Mouse (Mus musculus) heart, adult 2 months (tissue): ENCODE results near the gene Pkib.

ENCODE experiments used
- CTCF ChIP-seq: fragments of 200-600 bp; IDR thresholded peaks from 2 replicates; pipeline ENCODE4 v1.8.1; 2022; ENCODE audit warnings: antibody characterized with exemption, mild to moderate bottlenecking, moderate library complexity
- EP300 ChIP-seq: fragments of 200-500 bp; IDR thresholded peaks from 2 replicates; pipeline ENCODE4 v1.6.1; 2011; ENCODE audit warnings: low read depth, low read length, control low read depth; ENCODE audit not compliant: insufficient read depth

GRCm38 (mm10) chr10:57675740-57676139 lies 44.0 kb downstream of the Pkib start:
- TF ChIP-seq EP300 (no peak), CTCF (no peak)
